Mouse (Mus musculus) c-Kit-negative CD71-positive TER-119-positive erythroid progenitor cells, embryonic 14.5 days (primary cell): ENCODE results near the gene Fahd1.

Source experiments
- DNase-seq: peaks from one replicate; pipeline ENCODE4 v3.0.0-alpha.2; 2013; ENCODE audit warnings: low read depth, low spot score

Gene Fahd1

DNA sequence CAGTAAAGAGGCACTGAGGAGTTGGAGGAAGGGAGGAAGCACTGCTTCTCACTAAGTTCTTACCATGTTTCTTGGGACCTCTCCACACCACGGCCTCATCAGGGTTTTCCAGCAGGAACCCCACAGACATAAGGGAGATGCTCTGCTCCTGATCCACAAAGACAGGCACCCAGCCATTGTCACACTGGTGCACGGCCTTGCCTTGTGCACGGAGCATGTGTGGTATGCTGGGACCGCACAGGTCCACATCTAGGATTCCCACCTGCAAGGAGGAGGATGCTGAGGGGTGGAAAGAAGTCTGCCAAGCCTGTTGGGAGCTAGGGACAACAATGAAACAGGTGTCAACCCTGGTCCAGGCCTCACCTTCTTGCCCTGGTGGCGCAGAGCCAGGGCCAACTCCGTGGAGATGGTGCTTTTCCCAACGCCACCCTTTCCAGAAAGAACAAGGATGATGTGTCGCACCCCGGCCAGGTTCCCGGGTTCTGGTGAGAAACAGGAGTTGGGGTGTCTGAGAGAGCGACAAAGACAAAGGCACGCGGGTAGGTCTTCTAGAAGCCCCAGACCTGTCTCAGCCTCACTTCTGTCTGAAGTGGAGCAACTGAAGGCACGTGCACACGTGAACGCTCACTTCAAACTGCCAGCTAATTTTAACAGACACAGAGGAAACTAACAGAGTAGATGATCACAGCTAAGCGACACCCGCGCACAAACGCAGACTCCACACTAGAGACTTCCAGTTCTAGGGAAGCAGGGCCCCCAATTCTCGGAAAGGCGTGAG is 35.4 kb upstream of the Fahd1 start:
- DNase-seq = no peak

DNA sequence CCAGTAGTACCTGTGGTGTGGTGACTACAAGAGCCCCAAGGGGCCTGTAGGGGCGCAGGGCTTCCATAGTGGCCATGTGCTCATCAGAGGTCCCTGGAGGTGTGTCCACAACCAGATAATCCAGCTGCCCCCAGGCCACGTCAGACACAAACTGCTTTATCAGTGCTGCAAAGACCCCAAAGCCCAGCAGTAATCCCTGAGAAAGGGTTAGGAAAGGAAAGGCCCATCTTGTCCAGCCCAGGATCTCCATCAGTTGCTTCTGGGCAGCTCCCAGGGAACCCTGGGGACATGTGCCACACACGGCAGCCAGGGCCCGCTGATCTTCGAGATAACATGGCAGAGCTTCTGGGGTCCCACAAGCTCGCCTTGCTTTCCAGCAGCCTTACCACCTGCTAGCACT is 34.2 kb upstream of the Fahd1 start:
- DNase-seq = no peak

DNA sequence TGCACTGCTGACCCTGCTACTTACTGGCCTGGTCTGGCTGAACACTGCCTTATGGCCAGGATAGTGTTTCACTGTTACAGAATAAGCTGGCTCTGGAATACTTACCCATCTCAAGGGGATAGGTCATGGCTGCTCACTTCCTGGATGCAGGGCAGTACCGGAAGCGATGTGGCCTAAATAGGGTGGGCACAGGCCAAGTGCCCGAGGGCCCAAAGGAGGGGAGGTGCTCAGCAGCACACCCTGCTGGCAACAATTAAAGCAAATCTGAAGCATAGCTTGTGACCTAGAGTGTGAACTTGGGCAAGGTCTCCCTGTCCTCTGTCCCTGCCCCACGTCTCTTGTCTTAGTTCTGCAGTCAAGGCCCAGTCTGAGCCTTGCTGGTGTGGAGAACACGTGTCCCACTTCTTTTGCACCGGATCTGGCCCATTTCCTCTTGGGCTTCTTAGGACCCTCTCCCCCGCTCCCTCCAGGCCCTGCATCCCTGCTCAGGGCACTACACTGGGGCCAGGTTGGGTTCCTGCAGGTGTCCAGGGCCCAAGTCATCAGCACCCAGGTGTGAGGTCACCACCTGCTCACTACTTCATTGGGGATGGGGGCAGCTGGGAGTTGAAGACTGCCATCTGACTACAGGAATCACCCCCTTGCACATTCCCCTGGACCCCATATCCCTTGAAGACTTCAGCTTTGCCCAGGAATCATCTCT is 31.7 kb upstream of the Fahd1 start:
- DNase-seq = no peak

DNA sequence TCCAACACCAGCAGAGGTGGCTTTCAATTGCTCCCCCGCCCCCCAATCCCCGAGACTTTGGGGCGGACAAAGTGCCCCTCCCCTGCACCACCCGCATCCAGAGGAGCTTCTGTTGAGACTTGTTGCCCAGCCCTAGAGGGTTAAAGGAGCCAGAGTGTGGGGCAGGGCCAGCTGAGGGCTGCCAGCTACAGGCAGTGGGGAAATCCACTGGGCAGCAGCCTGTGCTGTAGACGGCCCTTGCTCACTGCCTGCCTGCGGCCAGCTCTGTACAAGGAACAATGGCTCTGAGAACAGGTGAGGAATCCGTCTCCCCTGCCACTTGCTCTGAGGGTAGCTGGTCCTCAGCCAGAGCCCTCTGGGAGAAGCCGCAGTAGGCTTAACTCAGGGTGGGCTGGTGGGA is 28.4 kb upstream of the Fahd1 start:
- no peak for DNase-seq

DNA sequence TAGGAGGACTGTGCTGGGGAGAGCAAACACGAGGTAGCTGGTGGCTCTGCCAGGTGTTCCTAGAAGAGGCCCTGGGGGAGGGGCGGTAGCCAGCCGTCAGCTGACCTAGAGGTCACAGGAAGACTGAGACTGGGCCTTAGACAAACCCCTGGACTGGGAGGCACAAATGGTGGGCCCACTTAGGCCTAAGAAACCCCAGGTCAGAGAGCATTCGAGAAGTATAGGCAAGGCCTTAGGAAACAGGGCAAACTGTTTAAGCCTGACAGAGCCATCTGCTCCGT is 27.9 kb upstream of the Fahd1 start:
- no peak for DNase-seq

DNA sequence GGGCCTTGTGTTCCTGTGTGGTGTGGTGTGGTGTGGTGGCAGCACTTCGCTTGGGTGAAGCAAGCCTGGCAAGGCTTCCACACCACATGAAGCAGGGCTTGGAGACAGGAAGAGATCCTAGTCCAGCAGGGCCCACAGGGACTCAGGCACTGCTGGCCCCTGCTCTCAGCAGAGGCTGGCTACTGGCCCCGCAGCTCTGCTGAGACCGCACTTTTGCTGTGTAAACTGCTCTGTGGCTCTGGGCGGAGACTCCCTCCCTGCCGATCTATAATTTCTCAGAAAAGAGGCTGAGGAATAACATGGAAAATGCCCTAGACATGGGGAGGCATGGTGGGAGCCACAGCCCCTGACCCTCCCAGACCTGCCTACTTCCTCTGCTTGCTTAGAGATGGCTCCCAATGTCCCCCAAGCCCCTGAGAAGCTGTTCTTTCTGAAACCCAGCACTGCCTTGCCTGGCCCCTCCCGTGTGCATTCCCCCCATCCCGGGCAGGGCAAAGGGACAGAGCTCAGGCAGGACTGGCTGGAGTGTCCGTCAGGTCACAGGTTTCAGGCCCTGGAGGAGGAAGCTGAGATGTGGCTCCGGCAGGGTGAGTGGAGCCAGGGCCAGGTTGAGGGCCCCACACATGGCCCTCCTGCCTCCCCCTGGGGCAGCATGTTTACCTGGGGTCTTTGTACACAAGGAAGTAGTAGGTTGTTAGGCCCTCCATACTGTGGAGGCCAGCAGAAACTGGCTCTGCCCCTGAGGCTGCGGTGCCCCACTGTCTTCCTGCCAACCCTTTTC is 27.4 kb upstream of the Fahd1 start:
- DNase-seq = no peak

DNA sequence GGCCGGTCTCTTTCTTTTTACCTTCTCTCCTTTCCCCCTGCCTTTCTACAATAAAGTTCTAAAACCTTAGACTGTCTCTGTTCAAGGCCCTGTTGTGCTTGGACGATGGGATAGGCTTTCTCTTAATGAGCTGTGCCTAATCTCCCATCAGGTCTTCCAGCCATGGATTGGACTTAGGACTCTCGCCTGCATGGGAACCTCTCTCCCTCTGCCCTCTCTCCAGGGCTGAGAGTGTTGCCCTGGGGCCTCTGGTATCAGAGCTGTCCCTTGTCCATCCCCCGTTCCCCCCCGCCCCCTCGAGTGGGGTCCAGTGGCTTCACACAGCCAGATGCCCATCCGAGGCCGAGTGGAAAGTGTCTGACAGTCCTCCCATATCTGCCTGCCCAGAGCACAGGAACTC is 24.8 kb upstream of the Fahd1 start:
- no peak for DNase-seq

DNA sequence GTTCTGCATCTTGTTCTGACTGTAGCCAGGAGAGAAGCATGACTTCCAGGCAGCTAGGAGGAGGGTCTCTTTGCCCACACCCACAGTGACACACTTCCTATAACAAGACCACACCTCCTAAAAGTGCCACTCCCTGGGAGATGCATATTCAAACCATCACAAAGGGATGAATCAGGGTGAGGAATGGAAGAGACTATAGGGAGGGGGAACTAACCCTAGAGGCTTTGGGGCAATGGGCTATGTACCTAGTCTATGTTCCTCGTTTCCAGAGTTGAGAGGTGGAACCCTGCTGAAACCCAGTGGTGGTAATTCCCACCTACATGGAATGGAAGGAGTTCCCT is 24.2 kb upstream of the Fahd1 start:
- DNase-seq = no peak

DNA sequence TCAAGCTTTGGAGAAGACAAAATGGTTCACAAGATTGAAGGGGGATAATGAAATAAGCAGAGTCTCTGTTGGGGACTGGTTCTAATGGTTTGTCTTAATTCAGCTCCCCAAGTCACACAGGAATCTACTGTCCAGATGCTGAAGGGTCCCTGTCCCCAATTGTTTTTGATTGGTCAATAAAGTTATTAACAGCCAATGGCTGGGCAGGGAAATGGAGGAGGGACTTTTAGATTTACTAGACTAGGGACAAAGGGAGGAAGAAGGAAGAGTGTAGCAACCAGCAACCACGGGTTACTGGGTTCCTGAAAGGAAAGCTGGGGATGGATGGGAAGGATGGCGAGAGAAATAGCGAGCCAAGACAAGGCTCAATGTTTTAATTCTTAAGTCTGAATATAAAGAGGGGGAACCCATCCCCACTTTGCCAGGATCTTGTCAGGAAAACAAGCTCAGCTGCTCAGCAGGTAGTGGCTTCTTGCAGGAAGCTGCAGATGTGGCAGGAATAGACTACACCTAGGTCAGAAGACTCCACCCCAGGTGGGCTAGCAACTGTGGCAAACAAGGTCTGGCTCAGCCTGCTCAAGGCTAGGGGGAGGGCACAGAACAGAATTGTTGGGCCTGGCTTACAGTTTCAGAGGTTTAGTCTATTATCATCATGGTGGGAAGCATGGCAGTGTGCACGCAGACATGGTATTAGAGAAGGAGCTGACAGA is 23.7 kb upstream of the Fahd1 start:
- DNase-seq = no peak

DNA sequence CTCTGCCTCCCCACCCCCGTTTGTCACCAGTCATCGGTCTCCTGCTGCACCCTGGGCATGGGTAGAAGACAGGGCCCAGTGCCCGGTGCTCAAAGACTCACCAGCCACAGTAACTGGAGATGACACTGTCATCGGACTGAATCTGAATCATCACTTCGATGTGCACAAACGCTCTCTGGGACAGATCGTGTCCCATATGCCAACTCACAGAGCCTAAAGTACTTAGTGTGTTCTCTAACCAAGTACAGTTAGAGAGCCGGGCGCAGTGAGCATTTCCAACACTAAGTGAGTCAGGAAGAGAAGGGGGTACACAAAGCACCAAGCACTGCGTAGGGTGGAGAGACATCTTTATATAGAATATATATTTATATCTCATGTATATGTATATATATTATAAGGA is 17.8 kb upstream of the Fahd1 start:
- DNase-seq = no peak

DNA sequence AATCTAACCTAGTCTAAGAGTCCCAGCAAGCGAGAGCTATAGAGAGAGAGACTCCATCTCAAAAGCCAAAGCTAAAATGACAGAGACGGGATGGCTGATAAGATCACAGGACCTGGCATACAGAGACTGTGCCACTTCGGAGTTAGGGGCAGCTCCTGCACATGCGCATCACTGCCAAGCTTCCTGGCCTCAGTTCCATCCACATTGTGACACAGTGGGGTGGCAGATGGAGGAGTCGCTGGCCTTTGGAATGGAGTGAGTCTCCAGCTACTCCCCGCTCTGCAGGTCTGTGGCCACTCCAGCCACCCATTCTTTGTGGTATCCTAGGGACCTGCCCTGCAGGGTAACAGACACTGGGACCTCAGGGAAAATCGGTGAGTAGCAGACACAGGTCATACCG is 15.6 kb upstream of the Fahd1 start, which contains the start of gene Igfals:
Gene Igfals, plus strand, starts transcription at position 222 of the 400 bp plus-strand sequence.
- no peak for DNase-seq

DNA sequence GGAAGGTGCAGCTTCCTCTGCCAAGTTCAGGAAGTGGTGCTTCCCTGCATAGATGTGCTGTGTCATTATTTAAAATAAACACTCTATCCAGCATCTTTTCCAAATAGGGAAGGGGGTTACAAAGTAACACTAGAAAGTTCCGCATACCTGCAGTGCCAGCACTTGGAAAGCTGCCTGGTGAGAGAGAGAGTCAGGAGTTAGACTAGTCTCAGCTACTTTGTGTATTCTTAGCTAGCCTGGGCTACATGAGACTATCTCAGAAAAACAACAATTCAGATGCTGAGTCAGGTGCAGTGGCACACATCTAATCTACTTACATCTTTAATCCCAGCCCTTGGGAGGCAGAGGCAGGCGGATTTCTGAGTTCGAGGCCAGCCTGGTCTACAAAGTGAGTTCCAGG is 11.6 kb upstream of the Fahd1 start:
- no peak for DNase-seq

DNA sequence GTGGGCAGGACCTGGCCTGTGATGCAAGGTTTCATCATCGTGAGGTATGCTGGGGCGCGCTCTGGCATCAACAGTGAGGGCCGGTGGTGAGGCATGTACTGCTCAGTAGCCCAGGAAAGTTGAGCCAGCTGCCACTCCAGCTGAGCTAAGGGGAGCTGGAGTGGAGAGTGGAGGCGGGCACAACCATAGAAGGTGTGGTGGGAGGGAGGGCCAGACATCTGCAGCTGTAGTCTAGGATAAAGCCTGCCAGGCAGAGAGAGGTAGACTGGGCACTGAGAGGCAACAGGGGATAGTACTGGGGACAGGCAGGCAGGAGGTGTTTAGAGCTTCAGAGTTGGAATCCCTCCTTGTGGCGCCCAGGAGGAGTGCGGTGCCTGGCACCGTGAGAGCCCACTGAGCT is 9.9 kb upstream of the Fahd1 start:
- no peak for DNase-seq

DNA sequence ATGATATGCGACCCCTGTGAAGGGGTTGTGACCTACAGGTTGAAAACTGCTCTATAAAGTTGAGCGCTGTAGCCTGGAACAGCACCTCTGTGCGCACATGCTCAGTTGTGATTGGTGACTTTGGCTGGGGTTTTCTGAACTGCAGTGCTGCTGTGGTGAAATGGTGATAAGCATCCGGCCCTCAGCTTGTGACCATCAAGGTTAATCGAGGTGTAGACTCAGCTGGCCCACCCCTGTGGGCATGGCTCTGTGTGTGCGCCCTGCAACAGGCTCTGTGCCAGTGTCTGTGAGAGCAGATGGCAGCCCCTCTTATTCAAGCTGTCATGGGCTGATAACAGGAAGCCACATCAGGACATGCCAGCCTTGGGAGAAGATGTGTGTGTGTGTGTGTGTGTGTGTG is 8.8 kb upstream of the Fahd1 start:
- peak; percentile 70 for DNase-seq

DNA sequence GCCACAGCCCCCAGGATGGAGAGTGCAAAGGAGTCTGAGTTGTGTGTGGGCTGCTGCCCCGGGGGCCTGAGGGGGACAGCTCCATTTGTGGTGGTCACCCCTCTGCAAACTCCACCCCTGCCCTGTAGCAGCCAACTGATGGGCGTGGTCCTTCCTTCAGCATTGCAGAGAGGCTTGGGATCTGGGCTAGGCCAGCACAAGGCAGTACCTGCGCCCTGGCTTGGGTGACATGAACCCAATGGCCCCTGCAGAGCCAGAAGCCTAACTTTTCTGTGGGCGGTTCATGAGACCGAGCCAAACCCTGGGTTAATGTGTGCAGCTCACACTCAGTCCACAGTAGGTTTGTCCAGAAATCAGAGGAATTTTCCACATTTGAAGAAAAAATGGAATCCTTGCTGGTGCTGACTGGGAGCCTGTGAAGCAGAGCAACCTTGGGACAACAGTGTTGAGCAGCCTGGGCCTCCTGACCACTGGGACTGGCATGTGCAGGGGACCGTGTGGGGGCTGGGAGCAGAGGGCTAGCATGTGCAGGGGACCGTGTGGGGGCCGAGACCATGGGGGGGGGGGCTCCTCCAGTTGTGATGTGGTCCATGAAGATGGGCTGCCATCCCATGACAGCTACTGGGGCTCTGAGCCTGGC is 7.8 kb upstream of the Fahd1 start:
- no peak for DNase-seq

DNA sequence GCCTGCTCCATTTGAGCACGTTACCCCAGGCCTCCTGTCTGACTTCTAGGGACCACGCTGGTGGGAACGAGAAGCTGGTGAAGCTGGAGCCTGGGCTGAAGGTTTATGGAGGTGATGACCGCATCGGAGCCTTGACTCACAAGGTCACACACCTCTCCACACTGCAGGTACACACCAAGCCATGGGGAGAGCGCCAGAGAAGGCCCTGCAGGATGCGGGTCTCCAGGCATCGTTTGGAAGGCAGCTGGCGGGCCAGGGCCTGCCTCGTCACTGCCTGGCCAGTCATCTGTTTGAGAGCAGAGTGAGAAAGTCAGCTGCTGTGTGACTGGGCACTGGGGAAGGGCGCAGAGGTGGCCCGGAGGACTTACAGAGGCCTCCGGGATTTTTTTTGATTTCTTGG is 6.4 kb upstream of the Fahd1 start:
- no peak for DNase-seq

DNA sequence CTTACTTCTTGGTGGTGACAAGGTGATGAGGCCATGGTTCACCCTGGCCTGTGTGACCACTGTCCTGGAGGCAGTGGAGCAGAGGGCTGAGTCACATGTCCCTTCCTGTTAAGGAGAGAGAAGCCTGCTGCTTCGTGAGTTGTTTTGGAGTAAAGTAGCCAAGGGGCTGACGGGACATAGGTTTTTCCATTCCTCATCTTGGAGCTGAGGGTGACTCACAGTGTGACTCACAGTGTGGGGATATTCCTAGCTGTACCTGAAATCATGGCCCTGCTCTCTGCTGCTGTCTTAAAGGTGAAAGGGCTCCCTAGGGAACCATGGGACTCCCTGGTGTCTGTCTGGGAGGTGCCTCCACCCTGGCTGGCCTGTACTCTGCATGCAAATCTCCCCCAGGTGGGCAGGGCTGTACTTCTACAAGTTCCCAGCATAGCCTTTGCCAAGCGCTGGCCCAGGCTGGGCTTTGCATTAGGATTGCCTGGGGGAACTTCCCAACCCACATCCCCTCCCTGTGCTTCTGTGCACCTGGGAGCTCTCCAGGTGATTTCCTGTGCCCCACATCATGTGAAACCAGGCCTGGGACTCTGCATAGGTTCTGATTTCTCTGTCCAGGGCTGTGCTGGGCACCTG is 5.8 kb upstream of the Fahd1 start:
- no peak for DNase-seq

DNA sequence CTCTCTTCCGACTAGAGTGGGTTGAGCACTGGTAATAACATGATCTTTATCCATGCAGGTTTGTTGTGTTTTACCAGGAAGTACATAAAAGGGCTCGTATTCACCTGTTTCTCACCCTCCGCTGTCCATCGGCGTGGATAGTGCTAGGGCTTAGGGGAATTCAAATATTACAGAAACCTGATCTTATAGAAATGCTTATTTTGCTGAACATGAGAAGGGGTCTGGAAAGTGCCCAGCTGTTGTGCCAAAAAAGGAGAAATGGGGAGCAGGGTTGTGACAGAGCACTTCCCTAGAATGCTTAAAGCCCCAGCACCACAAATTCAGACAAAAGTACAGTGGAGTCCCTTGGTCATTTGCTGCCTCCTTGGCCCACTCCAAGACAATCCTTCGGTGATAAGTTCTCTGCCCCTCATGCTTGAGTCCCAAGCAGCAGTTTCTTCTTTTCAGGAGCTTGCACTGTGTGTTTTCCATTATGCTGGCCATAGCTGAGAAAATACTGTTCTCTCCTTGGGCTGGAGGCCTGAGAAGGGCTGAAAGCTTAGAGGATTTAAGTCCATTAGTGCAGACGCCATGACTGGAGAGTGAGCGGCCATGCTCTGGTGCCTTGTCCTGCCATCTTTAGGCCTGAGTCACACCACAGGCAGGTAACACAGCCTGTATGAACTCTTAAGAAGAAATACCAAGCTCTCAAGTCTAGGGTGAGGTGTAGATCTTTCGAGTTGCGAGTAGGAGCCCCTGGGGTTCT is 1.4 kb upstream of the Fahd1 start:
- DNase-seq = no peak

DNA sequence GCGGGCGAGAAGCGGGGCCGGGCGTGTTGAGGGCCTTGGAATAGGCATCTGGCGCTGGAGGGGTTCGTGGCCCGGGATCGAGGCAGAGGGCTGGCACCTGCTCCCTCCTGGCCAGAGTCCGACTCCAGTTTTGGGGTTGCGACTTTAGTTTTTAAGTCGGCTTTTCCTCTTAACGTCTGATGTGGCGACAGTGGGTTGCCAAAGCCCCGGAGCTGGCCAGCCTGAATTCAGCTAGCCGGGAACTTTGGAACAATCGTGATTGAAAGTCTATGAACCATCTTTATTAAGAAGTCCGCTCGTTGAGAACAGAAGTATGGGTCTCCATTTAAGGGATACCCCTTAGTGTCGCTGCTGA is 586 bp upstream of the Fahd1 start:
- no peak for DNase-seq

DNA sequence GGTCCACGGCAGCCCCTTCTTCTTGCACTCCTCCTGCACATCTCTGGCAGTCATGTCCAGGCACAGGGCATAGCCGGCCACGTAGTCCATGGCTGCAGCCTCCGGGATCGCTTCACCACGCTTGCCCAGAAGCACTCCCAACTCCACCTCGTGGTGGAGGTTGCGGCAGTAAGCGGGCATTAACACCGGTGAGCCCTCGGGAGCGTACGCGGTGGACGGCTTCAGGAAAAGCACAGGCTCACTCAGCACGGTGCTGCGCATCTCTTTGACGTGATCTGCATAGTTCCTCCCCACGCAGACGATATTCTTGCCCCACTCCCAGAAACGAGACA is 465 bp downstream of the Fahd1 start:
- no peak for DNase-seq

DNA sequence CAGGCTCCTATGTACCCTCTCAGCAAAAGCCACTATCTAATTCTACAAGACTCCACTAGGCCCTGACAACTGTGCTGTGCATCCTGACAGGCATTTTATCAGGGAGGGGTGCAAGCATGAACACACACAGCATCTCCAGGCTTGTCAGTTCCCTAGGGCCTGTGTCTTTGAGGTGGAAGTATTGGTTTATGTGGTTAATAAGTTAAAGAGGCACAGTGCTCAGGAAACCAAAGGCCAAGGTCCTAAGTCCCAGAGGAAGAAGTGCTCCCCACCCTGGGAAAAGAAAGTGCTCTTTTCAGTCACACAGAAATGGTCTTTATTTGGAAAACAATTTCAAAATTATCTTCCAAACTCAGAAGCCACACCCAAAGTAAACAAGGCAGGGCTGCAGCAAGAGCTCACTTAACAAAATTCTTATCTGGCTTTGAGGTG is 1.5 kb downstream of the Fahd1 start:
- DNase-seq = peak; percentile 65
